In genomic region chrX:153007021-153007684, GRCm38 (mm10) we compare ENCODE assay signal across 7 mouse cellular contexts. TPM values are rescaled to one million over a fixed set of nuclear protein-coding genes. Genes with fewer than 3 reads are reported as not detected.
DNase-seq lines count a peak whose midpoint lies in the region; ATAC-seq and TF ChIP-seq lines count a peak whose summit lies in the region.

No protein-coding gene starts in this region.

- H3K27ac ChIP-seq in bone marrow, adult 2 months (ENCODE audit: control insufficient read depth, insufficient read depth, low read depth, low read length, poor library complexity) = peak overlapping the region; percentile 15; the same call in 1 of the 2 replicates
- peak overlapping the region; percentile 65 for H3K27ac ChIP-seq in embryonic facial prominence, embryonic 11.5 days (replicated peaks; ENCODE audit: low read depth, low read length)
- 0 out of 2 replicates have a peak overlapping the region, but pooled peaks have one; percentile 42 for H3K27ac ChIP-seq in limb, embryonic 11.5 days (replicated peaks; ENCODE audit: low read depth, low read length)
- H3K27ac ChIP-seq in midbrain, embryonic 11.5 days (ENCODE audit: low read depth, low read length) = peak overlapping the region; percentile 69

- TF ChIP-seq POLR2A in bone marrow, adult 2 months (IDR thresholded peaks at IDR 0.05; ENCODE audit: borderline replicate concordance, control insufficient read depth, low read depth, low read length) = no peak

- TF ChIP-seq CTCF in bone marrow, adult 2 months (IDR thresholded peaks at IDR 0.05; ENCODE audit: control insufficient read depth, insufficient read depth, low read length) = no peak

- H3K27me3 ChIP-seq in embryonic facial prominence, embryonic 11.5 days (ENCODE audit: control insufficient read depth, insufficient read depth, low read length) = no peaks in the 10 kb centered on the region
- 0 out of 2 replicates have a peak, but pooled peaks cover 2% of the 10 kb centered on the region for H3K27me3 ChIP-seq in limb, embryonic 11.5 days (ENCODE audit: control insufficient read depth, insufficient read depth, low read length)
- no peaks in the 10 kb centered on the region for H3K27me3 ChIP-seq in midbrain, embryonic 11.5 days (ENCODE audit: control insufficient read depth, insufficient read depth, low read length)

- no peaks in the 10 kb centered on the region for H3K9me3 ChIP-seq in embryonic facial prominence, embryonic 11.5 days (replicated peaks; ENCODE audit: control insufficient read depth, low read length)
- H3K9me3 ChIP-seq in limb, embryonic 11.5 days (ENCODE audit: control insufficient read depth, low read length) = no peaks in the 10 kb centered on the region
- H3K9me3 ChIP-seq in midbrain, embryonic 11.5 days (ENCODE audit: control insufficient read depth, low read length) = no peaks in the 10 kb centered on the region

- H3K4me3 ChIP-seq in bone marrow, adult 2 months (replicated peaks; ENCODE audit: control insufficient read depth, low read depth, low read length) = peak overlapping the region; percentile 78
- H3K4me3 ChIP-seq in embryonic facial prominence, embryonic 11.5 days (ENCODE audit: low read depth, low read length) = peak overlapping the region; percentile 56
- H3K4me3 ChIP-seq in limb, embryonic 11.5 days (ENCODE audit: low read depth, low read length) = peak overlapping the region; percentile 50
- peak overlapping the region; percentile 55 for H3K4me3 ChIP-seq in midbrain, embryonic 11.5 days (ENCODE audit: low read depth, low read length)

- H3K4me1 ChIP-seq in bone marrow, adult 2 months (ENCODE audit: control insufficient read depth, insufficient read depth, low read length) = no peaks in the 10 kb centered on the region
- no peaks in the 10 kb centered on the region for H3K4me1 ChIP-seq in embryonic facial prominence, embryonic 11.5 days (ENCODE audit: control insufficient read depth, insufficient read depth, low read length)
- H3K4me1 ChIP-seq in limb, embryonic 11.5 days (ENCODE audit: control insufficient read depth, insufficient read depth, low read length) = no peaks in the 10 kb centered on the region
- H3K4me1 ChIP-seq in midbrain, embryonic 11.5 days (ENCODE audit: control insufficient read depth, insufficient read depth, low read length) = no peaks in the 10 kb centered on the region

- 19% methylated on average over 57 of the region's 58 CpGs for WGBS in bone marrow, adult 2 months
- 21% methylated on average over 40 of the region's 58 CpGs for WGBS in embryonic facial prominence, embryonic 11.5 days
- 19% methylated on average over 58 of the region's 58 CpGs for WGBS in limb, embryonic 11.5 days
- 22% methylated on average over 42 of the region's 58 CpGs for WGBS in midbrain, embryonic 11.5 days

- peak overlapping the region; percentile 65 for H3K9ac ChIP-seq in embryonic facial prominence, embryonic 11.5 days (replicated peaks; ENCODE audit: low read length)
- H3K9ac ChIP-seq in limb, embryonic 11.5 days (ENCODE audit: low read length) = peak overlapping the region; percentile 58
- peak overlapping the region; percentile 72 for H3K9ac ChIP-seq in midbrain, embryonic 11.5 days (ENCODE audit: low read length)

- H3K36me3 ChIP-seq in embryonic facial prominence, embryonic 11.5 days (replicated peaks; ENCODE audit: control insufficient read depth, insufficient read depth, low read depth, low read length) = no peaks in the 10 kb centered on the region
- no peaks in the 10 kb centered on the region for H3K36me3 ChIP-seq in limb, embryonic 11.5 days (ENCODE audit: control insufficient read depth, insufficient read depth, low read length)
- no peaks in the 10 kb centered on the region for H3K36me3 ChIP-seq in midbrain, embryonic 11.5 days (ENCODE audit: control insufficient read depth, insufficient read depth, low read length)

- ATAC-seq in embryonic facial prominence, embryonic 11.5 days (replicated peaks; ENCODE audit: insufficient number of reproducible peaks, low FRiP score, low TSS enrichment, low read depth) = peak; percentile 76
- peak; percentile 92 for ATAC-seq in limb, embryonic 11.5 days (ENCODE audit: insufficient number of reproducible peaks, low FRiP score, low TSS enrichment, low read depth)
- ATAC-seq in midbrain, embryonic 11.5 days (ENCODE audit: low FRiP score) = peak; percentile 91

- peak overlapping the region; percentile 58 for H3K4me2 ChIP-seq in embryonic facial prominence, embryonic 11.5 days (ENCODE audit: low read depth, low read length)
- peak overlapping the region; percentile 55 for H3K4me2 ChIP-seq in limb, embryonic 11.5 days (ENCODE audit: low read depth, severe bottlenecking)
- peak overlapping the region; percentile 50 for H3K4me2 ChIP-seq in midbrain, embryonic 11.5 days

- peak; percentile 64 for DNase-seq in embryonic facial prominence, embryonic 11.5 days (ENCODE audit: low spot score)
- DNase-seq in heart, adult 18-20 months = peak; percentile 41 to 48
- peak; percentile 11 for DNase-seq in kidney, adult 11 months
- DNase-seq in limb, embryonic 11.5 days (ENCODE audit: low spot score) = peak; percentile 69
- peak; percentile 90 for DNase-seq in midbrain, embryonic 11.5 days (ENCODE audit: low spot score, missing footprints)
- DNase-seq in spleen, adult 18-20 months = peak; percentile 25 to 50

RNA-seq across cellular contexts. Expression of gene Usp51, which starts 0.9 kb away (rescaled TPM):
- not detected in 2 replicates for polyA plus RNA-seq in bone marrow, adult 2 months (2011; ENCODE audit: insufficient read depth, insufficient read length, low replicate concordance, missing spikeins)
- 3.5 and 3.7 TPM in 2 replicates for polyA plus RNA-seq in embryonic facial prominence, embryonic 11.5 days (2014; fragmentation: Nextera tagmentation; extraction: Ambion mirVana)
- total RNA-seq in heart, adult 18-20 months (2021) = not detected
- polyA plus RNA-seq in limb, embryonic 11.5 days (2014; fragmentation: Nextera tagmentation; extraction: Ambion mirVana) = 1.6 and 1.9 TPM in 2 replicates
- polyA plus RNA-seq in midbrain, embryonic 11.5 days (2014; fragmentation: Nextera tagmentation; extraction: Ambion mirVana) = 8.4 and 9.8 TPM in 2 replicates

RNA-seq across cellular contexts. Expression of gene Mageh1, which starts 30.2 kb away (rescaled TPM):
- not detected in 2 replicates for polyA plus RNA-seq in bone marrow, adult 2 months (2011; ENCODE audit: insufficient read depth, insufficient read length, low replicate concordance, missing spikeins)
- polyA plus RNA-seq in embryonic facial prominence, embryonic 11.5 days (2014; fragmentation: Nextera tagmentation; extraction: Ambion mirVana) = 73.7 and 77.6 TPM in 2 replicates
- 10 to 100 TPM in 1 of 2 experiments, 1 to 10 TPM in 1; 9.8 to 10.9 TPM for total RNA-seq in heart, adult 18-20 months (2021)
- polyA plus RNA-seq in limb, embryonic 11.5 days (2014; fragmentation: Nextera tagmentation; extraction: Ambion mirVana) = 61.5 and 62.0 TPM in 2 replicates
- polyA plus RNA-seq in midbrain, embryonic 11.5 days (2014; fragmentation: Nextera tagmentation; extraction: Ambion mirVana) = 116 and 120 TPM in 2 replicates

Comparison
In these comparisons a context has a peak if more than half of its experiments do, and no peak if none do; other contexts are left out.
1. Peak in every context shown above with its lines: DNase-seq, ATAC-seq, H3K4me3 ChIP-seq and H3K27ac ChIP-seq.
2. H3K27ac ChIP-seq: peak in every context shown above with its lines; median percentile 69 in midbrain, embryonic 11.5 days; 65 in embryonic facial prominence, embryonic 11.5 days; 42 in limb, embryonic 11.5 days; 15 in bone marrow, adult 2 months.
3. DNase-seq: peak in every context shown above with its lines; median percentile 90 in midbrain, embryonic 11.5 days; 69 in limb, embryonic 11.5 days; 64 in embryonic facial prominence, embryonic 11.5 days; 44 in heart, adult 18-20 months; 38 in spleen, adult 18-20 months; 11 in kidney, adult 11 months.
4. RNA of gene Mageh1, which starts 30.2 kb away (polyA plus RNA-seq): 116 to 120 TPM in midbrain, embryonic 11.5 days, 73.7 to 77.6 TPM in embryonic facial prominence, embryonic 11.5 days and 61.5 to 62.0 TPM in limb, embryonic 11.5 days; not detected in bone marrow, adult 2 months; every median in the first group is over 10 times any median in the second.